Mouse (Mus musculus) hindbrain, embryonic 13.5 days (tissue): ENCODE measurements around the gene Vamp4. TPM values are rescaled to one million over a fixed set of nuclear protein-coding genes. Genes with fewer than 3 reads are reported as not detected.
A peak's percentile ranks its signal among the peaks of the same experiment; 100 is the strongest.

Experiments
- ATAC-seq: fragments of 200-750 bp; cut with Nextera tagmentation; 2 replicates; pipeline ENCODE4 v1.8.0; 2017; ENCODE audit warnings: moderate TSS enrichment; ENCODE audit not compliant: low FRiP score
- H3K27ac ChIP-seq: fragments of 300-500 bp; sonication (generic); 2 replicates; pipeline ENCODE4 v1.5.1; 2015; ENCODE audit warnings: inconsistent platforms, mild to moderate bottlenecking, moderate library complexity
- H3K27me3 ChIP-seq: fragments of 300-500 bp; sonication (generic); 2 replicates; pipeline ENCODE4 v1.6.1; 2015; ENCODE audit warnings: mild to moderate bottlenecking, inconsistent platforms
- H3K36me3 ChIP-seq: fragments of 300-500 bp; sonication (generic); 2 replicates; pipeline ENCODE4 v1.6.1; 2015; ENCODE audit warnings: mild to moderate bottlenecking, inconsistent platforms
- H3K4me1 ChIP-seq: fragments of 300-500 bp; sonication (generic); replicated peaks from 2 replicates; pipeline ENCODE4 v1.6.1; 2015; ENCODE audit warnings: inconsistent platforms
- H3K4me2 ChIP-seq: fragments of 300-500 bp; sonication (generic); 2 replicates; pipeline ENCODE4 v1.6.1; 2015; ENCODE audit warnings: inconsistent platforms, mild to moderate bottlenecking, moderate library complexity
- H3K4me3 ChIP-seq: fragments of 300-500 bp; sonication (generic); 2 replicates; pipeline ENCODE4 v1.5.1; 2015; ENCODE audit warnings: mild to moderate bottlenecking, inconsistent platforms
- H3K9ac ChIP-seq: fragments of 300-500 bp; sonication (generic); 2 replicates; pipeline ENCODE4 v1.6.1; 2015; ENCODE audit warnings: mild to moderate bottlenecking, inconsistent platforms
- H3K9me3 ChIP-seq: fragments of 300-500 bp; sonication (generic); 2 replicates; pipeline ENCODE4 v1.6.1; 2016; ENCODE audit warnings: inconsistent platforms
- WGBS: fragments of 180-500 bp; shearing (Covaris S2); methylation state at CpG from one replicate; pipeline ENCODE4 v1.1.7; 2015; 5-methylcytosine and 5-hydroxymethylcytosine counted together
- polyA plus RNA-seq: library from polyadenylated mRNA; unstranded; fragments of >200 nt; fragmentation: Nextera tagmentation; extraction: Ambion mirVana; gene quantifications from 2 replicates; pipeline ENCODE4 v1.2.1, GENCODE M21; 2015

The Vamp4 gene
- polyA plus RNA-seq, 1 experiment from 2014 or later = 77.9 TPM

GRCm38 (mm10) chr1:162552956-162553355 lies 17.4 kb upstream of the Vamp4 start:
- H3K36me3 ChIP-seq = no peaks in the 10 kb centered on the region
- H3K4me3 ChIP-seq = no peak overlapping the region
- H3K4me1 ChIP-seq = peaks cover 1% of the 10 kb centered on the region; the same call in 1 of the 2 replicates
- H3K9me3 ChIP-seq = no peaks in the 10 kb centered on the region
- WGBS = 91% methylated on average over 9 of the region's 9 CpGs
- H3K27ac ChIP-seq = no peak overlapping the region
- no peak for ATAC-seq
- no peak overlapping the region for H3K4me2 ChIP-seq
- H3K9ac ChIP-seq = no peak overlapping the region
- H3K27me3 ChIP-seq = no peaks in the 10 kb centered on the region

DNA sequence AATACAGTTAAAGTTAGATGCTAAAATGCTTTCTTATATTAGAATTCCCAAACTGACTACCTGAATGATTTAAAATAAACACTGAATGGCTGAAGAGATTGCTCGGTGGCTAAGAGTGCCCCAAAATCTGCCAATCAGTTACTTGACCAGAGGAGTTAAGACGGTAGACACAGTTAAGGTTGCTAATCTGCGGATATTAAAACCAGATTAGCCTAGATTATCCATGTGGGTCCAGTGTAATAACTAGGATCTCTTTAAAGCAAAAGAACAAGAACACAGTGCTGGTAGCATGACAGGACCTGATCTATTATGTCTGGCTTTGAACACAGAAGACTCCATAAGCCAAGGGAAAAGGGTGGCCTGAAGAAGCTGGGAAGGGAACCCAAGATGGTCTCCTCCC lies 16.1 kb upstream of the Vamp4 start:
- WGBS = 87% methylated on average over 3 of the region's 3 CpGs
- H3K9ac ChIP-seq = no peak overlapping the region
- H3K4me3 ChIP-seq = no peak overlapping the region

GRCm38 (mm10) chr1:162563236-162563635 lies 7.1 kb upstream of the Vamp4 start:
- Histone ChIP-seq H3K9me3 (no peaks in the 10 kb centered on the region), H3K9ac (no peak overlapping the region), H3K4me3 (no peak overlapping the region), H3K4me2 (no peak overlapping the region), H3K36me3 (no peaks in the 10 kb centered on the region), H3K27me3 (no peaks in the 10 kb centered on the region), H3K27ac (no peak overlapping the region), H3K4me1 (no peaks in the 10 kb centered on the region; the same call in 1 of the 2 replicates)
- 97% methylated on average over 1 of the region's 1 CpGs for WGBS
- ATAC-seq = no peak

More for the DNA sequence above, 16.1 kb upstream of the Vamp4 start:
- H3K4me1 ChIP-seq = no peaks in the 10 kb centered on the region
- no peak overlapping the region for H3K4me2 ChIP-seq
- H3K9me3 ChIP-seq = no peaks in the 10 kb centered on the region
- H3K27me3 ChIP-seq = no peaks in the 10 kb centered on the region
- H3K27ac ChIP-seq = no peak overlapping the region
- no peak for ATAC-seq
- no peaks in the 10 kb centered on the region for H3K36me3 ChIP-seq

DNA sequence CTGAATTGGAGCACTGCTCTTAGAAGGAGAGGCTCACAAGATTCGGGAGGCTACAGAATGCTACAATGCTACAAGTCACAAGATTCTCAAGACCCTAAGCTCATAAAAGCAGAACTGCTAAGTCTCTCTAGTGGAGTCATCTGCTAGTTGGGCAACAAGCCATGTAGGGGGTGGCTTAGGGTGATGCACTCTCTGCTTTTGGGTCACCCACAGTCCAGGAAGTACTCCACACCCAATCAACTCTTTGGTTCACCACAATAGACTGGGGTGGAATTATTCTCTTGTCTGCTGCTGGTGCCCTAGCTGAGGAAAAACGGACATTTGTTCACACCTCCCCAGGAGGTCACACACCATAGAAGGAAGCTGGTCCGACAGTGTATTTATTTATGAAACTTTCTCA lies 5.3 kb upstream of the Vamp4 start:
- H3K27me3 ChIP-seq = no peaks in the 10 kb centered on the region
- H3K9ac ChIP-seq = no peak overlapping the region
- H3K36me3 ChIP-seq = no peaks in the 10 kb centered on the region
- peaks cover 5% of the 10 kb centered on the region for H3K4me1 ChIP-seq
- H3K9me3 ChIP-seq = no peaks in the 10 kb centered on the region
- no peak overlapping the region for H3K4me3 ChIP-seq
- no peak for ATAC-seq
- 59% methylated on average over 3 of the region's 3 CpGs for WGBS
- H3K27ac ChIP-seq = no peak overlapping the region
- H3K4me2 ChIP-seq = no peak overlapping the region

- H3K4me2 ChIP-seq = no peak overlapping the region
Observed at GRCm38 (mm10) chr1:162567351-162567750, 3.0 kb upstream of the Vamp4 start.

GRCm38 (mm10) chr1:162570931-162571601 lies 751 bp downstream of the Vamp4 start:
- peak overlapping the region; percentile 95 for H3K27ac ChIP-seq
- peak overlapping the region; percentile 62 for H3K4me2 ChIP-seq
- no peak for ATAC-seq
- no peaks in the 10 kb centered on the region for H3K9me3 ChIP-seq
- WGBS = under 1% methylated on average over 46 of the region's 46 CpGs
- H3K36me3 ChIP-seq = peaks cover 17% of the 10 kb centered on the region
- no peaks in the 10 kb centered on the region for H3K27me3 ChIP-seq
- H3K4me3 ChIP-seq = peak overlapping the region; percentile 79
- H3K9ac ChIP-seq = peak overlapping the region; percentile 89
- peaks cover 15% of the 10 kb centered on the region for H3K4me1 ChIP-seq

More at GRCm38 (mm10) chr1:162567351-162567750, 3.0 kb upstream of the Vamp4 start:
- Histone ChIP-seq H3K36me3 (no peaks in the 10 kb centered on the region), H3K27ac (no peak overlapping the region), H3K9me3 (no peaks in the 10 kb centered on the region), H3K4me1 (peaks cover 10% of the 10 kb centered on the region), H3K27me3 (no peaks in the 10 kb centered on the region), H3K4me3 (no peak overlapping the region), H3K9ac (no peak overlapping the region)
- ATAC-seq = no peak
- 53% methylated on average over 3 of the region's 3 CpGs for WGBS

DNA sequence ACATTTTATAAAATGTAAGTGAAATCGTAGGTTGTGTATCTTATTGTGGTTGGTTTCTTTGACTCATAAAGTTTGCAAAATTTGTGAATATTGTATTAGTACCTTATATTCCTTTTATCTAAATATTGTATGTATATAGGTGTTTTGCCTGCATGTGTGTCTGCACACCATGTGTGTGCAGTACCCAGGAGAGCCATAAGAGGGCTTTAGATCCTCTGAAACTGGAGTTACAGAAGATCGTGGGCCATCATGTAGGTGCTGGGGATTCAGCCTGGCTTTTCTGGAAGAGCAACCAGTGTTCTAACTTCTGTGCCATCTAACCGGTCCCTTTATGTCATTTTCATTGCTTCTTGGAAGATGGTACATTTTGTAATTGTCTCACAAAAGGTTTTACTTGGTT lies 4.8 kb downstream of the Vamp4 start:
- H3K9ac ChIP-seq = no peak overlapping the region

DNA sequence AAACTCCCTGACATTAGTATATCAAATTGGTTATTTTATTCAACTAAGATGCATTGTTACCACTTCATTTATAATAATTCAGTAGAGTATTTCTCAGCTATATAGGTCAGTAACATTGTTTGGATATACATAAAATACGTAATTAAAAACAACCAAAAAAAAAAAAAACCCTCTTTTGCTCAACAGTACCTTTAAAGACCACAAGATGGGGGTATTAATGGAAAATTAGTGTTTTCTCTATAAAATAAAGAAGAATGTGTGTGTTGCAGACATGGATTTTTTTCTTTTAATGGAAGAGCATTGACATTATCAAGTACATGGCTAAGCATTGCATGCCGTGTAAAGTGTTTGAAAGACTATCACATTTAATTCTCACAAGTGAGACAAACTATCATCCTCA lies 12.6 kb downstream of the Vamp4 start:
- peaks cover 34% of the 10 kb centered on the region for H3K36me3 ChIP-seq
- no peak for ATAC-seq
- 94% methylated on average over 2 of the region's 2 CpGs for WGBS

More for the DNA sequence above, 4.8 kb downstream of the Vamp4 start:
- Histone ChIP-seq H3K9me3 (no peaks in the 10 kb centered on the region), H3K27me3 (no peaks in the 10 kb centered on the region), H3K36me3 (peaks cover 45% of the 10 kb centered on the region), H3K4me1 (0 out of 2 replicates have a peak, but pooled peaks cover 10% of the 10 kb centered on the region), H3K4me2 (no peak overlapping the region), H3K4me3 (no peak overlapping the region), H3K27ac (no peak overlapping the region)
- WGBS = 97% methylated on average over 3 of the region's 3 CpGs
- no peak for ATAC-seq

DNA sequence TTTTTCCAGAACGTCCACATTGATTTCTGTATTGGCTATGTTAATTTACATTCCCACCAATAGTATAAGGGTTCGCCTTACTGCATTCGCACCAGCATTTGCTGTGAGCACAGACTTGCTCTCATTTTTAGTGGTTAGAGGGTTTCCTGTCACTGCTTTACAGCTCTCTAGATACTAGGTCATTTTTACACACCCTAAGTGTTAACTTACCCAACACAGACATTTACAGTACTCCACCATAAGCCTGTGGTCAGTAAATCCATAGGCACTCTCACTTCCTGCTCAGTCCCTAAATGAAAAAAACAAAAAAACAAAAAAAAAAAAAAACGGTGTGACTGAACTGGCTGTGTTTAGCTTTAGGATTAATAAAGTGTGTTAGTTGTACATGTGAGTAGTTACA lies 16.0 kb downstream of the Vamp4 start:
- no peak overlapping the region for H3K4me2 ChIP-seq
- no peak overlapping the region for H3K9ac ChIP-seq
- peaks cover 10% of the 10 kb centered on the region for H3K4me1 ChIP-seq
- H3K36me3 ChIP-seq = peaks cover 18% of the 10 kb centered on the region
- no peak overlapping the region for H3K27ac ChIP-seq
- no peak for ATAC-seq
- 88% methylated on average over 4 of the region's 4 CpGs for WGBS
- H3K4me3 ChIP-seq = no peak overlapping the region
- H3K9me3 ChIP-seq = no peaks in the 10 kb centered on the region
- H3K27me3 ChIP-seq = no peaks in the 10 kb centered on the region

More for the DNA sequence above, 12.6 kb downstream of the Vamp4 start:
- H3K9ac ChIP-seq = no peak overlapping the region
- H3K27ac ChIP-seq = no peak overlapping the region
- H3K4me2 ChIP-seq = no peak overlapping the region
- no peaks in the 10 kb centered on the region for H3K4me1 ChIP-seq
- no peaks in the 10 kb centered on the region for H3K27me3 ChIP-seq
- H3K9me3 ChIP-seq = no peaks in the 10 kb centered on the region
- H3K4me3 ChIP-seq = no peak overlapping the region

GRCm38 (mm10) chr1:162588606-162589005 lies 18.3 kb downstream of the Vamp4 start:
- H3K4me3 ChIP-seq = no peak overlapping the region
- no peak overlapping the region for H3K9ac ChIP-seq
- ATAC-seq = 0 out of 2 replicates have a peak, but pooled peaks have one; percentile 41
- no peak overlapping the region for H3K4me2 ChIP-seq
- WGBS = 75% methylated on average over 3 of the region's 3 CpGs
- no peaks in the 10 kb centered on the region for H3K9me3 ChIP-seq
- H3K36me3 ChIP-seq = peaks cover 19% of the 10 kb centered on the region
- H3K27me3 ChIP-seq = no peaks in the 10 kb centered on the region
- H3K27ac ChIP-seq = no peak overlapping the region
- H3K4me1 ChIP-seq = peaks cover 10% of the 10 kb centered on the region

DNA sequence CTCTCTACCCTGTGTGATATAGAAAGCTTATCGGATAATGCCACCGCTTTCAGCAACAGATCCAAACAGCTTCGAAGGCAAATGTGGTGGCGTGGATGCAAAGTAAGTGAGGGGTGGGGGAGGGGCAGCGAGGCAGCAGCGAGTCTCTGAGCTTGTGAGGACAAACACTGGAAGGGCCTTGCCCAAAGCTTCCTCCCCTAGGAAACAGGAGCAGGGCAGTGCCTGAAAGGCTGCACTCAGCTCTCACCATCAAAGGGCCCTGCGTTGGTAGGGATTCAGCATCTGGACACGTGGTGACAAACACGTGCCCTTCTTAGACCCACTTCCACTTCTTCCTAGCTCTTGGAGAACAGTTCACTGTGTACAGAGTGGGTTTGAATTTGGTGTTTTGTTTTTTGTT lies 19.1 kb downstream of the Vamp4 start:
- peak; percentile 68 for ATAC-seq
- H3K27ac ChIP-seq = no peak overlapping the region
- peak overlapping the region; percentile 30 for H3K9ac ChIP-seq
- no peaks in the 10 kb centered on the region for H3K27me3 ChIP-seq
- no peak overlapping the region for H3K4me3 ChIP-seq
- H3K36me3 ChIP-seq = peaks cover 14% of the 10 kb centered on the region
- no peak overlapping the region for H3K4me2 ChIP-seq
- H3K9me3 ChIP-seq = no peaks in the 10 kb centered on the region
- WGBS = 8% methylated on average over 9 of the region's 9 CpGs
- H3K4me1 ChIP-seq = peaks cover 10% of the 10 kb centered on the region

GRCm38 (mm10) chr1:162590415-162590997 lies 20.2 kb downstream of the Vamp4 start:
- Histone ChIP-seq H3K4me1 (peaks cover 10% of the 10 kb centered on the region), H3K9me3 (no peaks in the 10 kb centered on the region), H3K27ac (no peak overlapping the region), H3K4me3 (no peak overlapping the region), H3K4me2 (no peak overlapping the region), H3K9ac (no peak overlapping the region), H3K36me3 (peaks cover 12% of the 10 kb centered on the region; the same call in 1 of the 2 replicates), H3K27me3 (no peaks in the 10 kb centered on the region)
- WGBS = 51% methylated on average over 8 of the region's 8 CpGs
- peak; percentile 75 for ATAC-seq
